Mouse (Mus musculus) spleen, adult 2 months (tissue): ENCODE measurements around the gene Naxd. TPM values are rescaled to one million over a fixed set of nuclear protein-coding genes. Genes with fewer than 3 reads are reported as not detected.

ENCODE experiments used
- DNase-seq, 2 experiments: peaks; one replicate each; pipeline versions ENCODE4 v3.0.0 to v3.0.0-alpha.2; 2012 to 2021; ENCODE audit warnings: low spot score in 2 of 2, low read depth in 1 of 2
- H3K27ac ChIP-seq: fragments of 200-500 bp; 2 replicates; pipeline ENCODE4 v1.5.1; 2012; ENCODE audit warnings: low read length, inconsistent platforms; ENCODE audit not compliant: insufficient read depth
- H3K27me3 ChIP-seq: fragments of 200-500 bp; 2 replicates; pipeline ENCODE4 v1.6.1; 2012; ENCODE audit warnings: mild to moderate bottlenecking, moderate library complexity, low read length, inconsistent platforms; ENCODE audit not compliant: control insufficient read depth, insufficient read depth
- H3K36me3 ChIP-seq: fragments of 200-500 bp; 2 replicates; pipeline ENCODE4 v1.6.1; 2012; ENCODE audit warnings: mild to moderate bottlenecking, low read length, inconsistent platforms; ENCODE audit not compliant: control insufficient read depth, insufficient read depth
- H3K4me1 ChIP-seq: fragments of 200-500 bp; 2 replicates; pipeline ENCODE4 v1.6.1; 2011; ENCODE audit warnings: inconsistent platforms; ENCODE audit not compliant: control insufficient read depth, insufficient read depth, insufficient read length
- H3K4me3 ChIP-seq: fragments of 200-500 bp; 2 replicates; pipeline ENCODE4 v1.5.1; 2011; ENCODE audit warnings: mild to moderate bottlenecking, inconsistent platforms; ENCODE audit not compliant: insufficient read depth, insufficient read length; ENCODE audit errors: extremely low read depth
- CTCF ChIP-seq: fragments of 200-500 bp; IDR thresholded peaks from 2 replicates; pipeline ENCODE4 v1.5.1; 2011; ENCODE audit warnings: mild to moderate bottlenecking, inconsistent platforms; ENCODE audit not compliant: insufficient read depth, insufficient read length, insufficient replicate concordance; ENCODE audit errors: extremely low read depth
- POLR2A ChIP-seq: fragments of 200-500 bp; IDR thresholded peaks from 2 replicates; pipeline ENCODE4 v1.6.1; 2011; ENCODE audit warnings: low read depth, low read length, inconsistent platforms
- WGBS: fragments of 180-500 bp; shearing (Covaris S2); methylation state at CpG from one replicate; pipeline ENCODE4 v1.1.7; 2018; 5-methylcytosine and 5-hydroxymethylcytosine counted together
- polyA plus RNA-seq: library from polyadenylated mRNA; depleted of rRNA; stranded (reverse); fragments of >200 nt; gene quantifications from 2 replicates; pipeline ENCODE4 v1.2.3, GENCODE M21; 2012

The Naxd gene
- polyA plus RNA-seq, 1 experiment, result 61.6 TPM

GRCm38 (mm10) chr8:11471309-11471708, 26.0 kb upstream of the Naxd start:
- no peak for TF ChIP-seq CTCF
- no peak for TF ChIP-seq POLR2A
- H3K4me1 ChIP-seq, result no peaks in the 10 kb centered on the region
- WGBS, result 30% methylated on average over 8 of the region's 8 CpGs
- no peaks in the 10 kb centered on the region for H3K36me3 ChIP-seq
- H3K27me3 ChIP-seq, result peaks cover under 1% of the 10 kb centered on the region
- no peak for DNase-seq
- no peak overlapping the region for H3K4me3 ChIP-seq
- no peak overlapping the region for H3K27ac ChIP-seq

- DNase-seq, result no peak
- WGBS, result 72% methylated on average over 4 of the region's 4 CpGs
- H3K36me3 ChIP-seq, result no peaks in the 10 kb centered on the region
- TF ChIP-seq POLR2A (no peak), CTCF (no peak)
- no peak overlapping the region for H3K27ac ChIP-seq
- H3K4me1 ChIP-seq, result peaks cover 2% of the 10 kb centered on the region; the same call in 1 of the 2 replicates
- H3K4me3 ChIP-seq, result no peak overlapping the region
- peaks cover 2% of the 10 kb centered on the region for H3K27me3 ChIP-seq
Observed at GRCm38 (mm10) chr8:11473072-11473471, 24.2 kb upstream of the Naxd start.

GRCm38 (mm10) chr8:11475397-11475796, 21.9 kb upstream of the Naxd start:
- no peak overlapping the region for H3K27ac ChIP-seq
- no peak overlapping the region for H3K4me3 ChIP-seq
- 51% methylated on average over 9 of the region's 10 CpGs for WGBS
- H3K4me1 ChIP-seq, result peaks cover 2% of the 10 kb centered on the region; the same call in 1 of the 2 replicates
- H3K36me3 ChIP-seq, result no peaks in the 10 kb centered on the region
- no peak for TF ChIP-seq POLR2A
- TF ChIP-seq CTCF, result no peak
- H3K27me3 ChIP-seq, result peaks cover 2% of the 10 kb centered on the region
- no peak for DNase-seq

GRCm38 (mm10) chr8:11475876-11476275, 21.4 kb upstream of the Naxd start:
- 65% methylated on average over 2 of the region's 2 CpGs for WGBS
- no peak for TF ChIP-seq POLR2A
- no peak for TF ChIP-seq CTCF
- H3K4me1 ChIP-seq, result peaks cover 2% of the 10 kb centered on the region; the same call in 1 of the 2 replicates
- no peak for DNase-seq
- H3K36me3 ChIP-seq, result no peaks in the 10 kb centered on the region
- peaks cover 2% of the 10 kb centered on the region for H3K27me3 ChIP-seq
- no peak overlapping the region for H3K27ac ChIP-seq
- H3K4me3 ChIP-seq, result no peak overlapping the region

- H3K4me1 ChIP-seq, result peaks cover 2% of the 10 kb centered on the region; the same call in 1 of the 2 replicates
- H3K36me3 ChIP-seq, result no peaks in the 10 kb centered on the region
- peaks cover 2% of the 10 kb centered on the region for H3K27me3 ChIP-seq
- peak overlapping the region; percentile 68 for H3K4me3 ChIP-seq
- TF ChIP-seq POLR2A, result no peak
- no peak for TF ChIP-seq CTCF
- WGBS, result 30% methylated on average over 24 of the region's 24 CpGs
- DNase-seq, result no peak
- H3K27ac ChIP-seq, result peak overlapping the region; percentile 69
Observed at GRCm38 (mm10) chr8:11476338-11477177, 20.7 kb upstream of the Naxd start.

- no peak for DNase-seq
- H3K4me1 ChIP-seq, result peaks cover 2% of the 10 kb centered on the region; the same call in 1 of the 2 replicates
- peak overlapping the region; percentile 68 for H3K4me3 ChIP-seq
- peaks cover 2% of the 10 kb centered on the region for H3K27me3 ChIP-seq
- peak overlapping the region; percentile 69 for H3K27ac ChIP-seq
- H3K36me3 ChIP-seq, result no peaks in the 10 kb centered on the region
- WGBS, result 10% methylated on average over 9 of the region's 9 CpGs
- TF ChIP-seq CTCF (no peak), POLR2A (no peak)
Observed at GRCm38 (mm10) chr8:11477178-11477553, 20.1 kb upstream of the Naxd start.

GRCm38 (mm10) chr8:11477811-11478761, 19.2 kb upstream of the Naxd start, which contains the start of gene Rab20:
Gene Rab20, minus strand, starts transcription at chr8:11478710.
- DNase-seq, result peak in 1 of 2 experiments; percentile 63
- H3K27me3 ChIP-seq, result peaks cover 2% of the 10 kb centered on the region
- no peaks in the 10 kb centered on the region for H3K36me3 ChIP-seq
- peak within 1 kb of the TSS; percentile 68 for H3K4me3 ChIP-seq
- under 1% methylated on average over 69 of the region's 69 CpGs for WGBS
- H3K4me1 ChIP-seq, result peaks cover 2% of the 10 kb centered on the region; the same call in 1 of the 2 replicates
- TF ChIP-seq CTCF, result no peak
- no peak for TF ChIP-seq POLR2A
- peak within 1 kb of the TSS; percentile 49 for H3K27ac ChIP-seq
